Mouse (Mus musculus): ENCODE results near the gene Ccdc125.
"Not testable (repeated sequence)": the region's sequence is repeated elsewhere in the genome, so short reads cannot be mapped to it uniquely, and the experiment has no call there.

GRCm38 (mm10) chr13:100728530-100728929 lies 59.0 kb downstream of the Ccdc125 start:
- not testable (repeated sequence) for TF ChIP-seq CTCF, EP300 (IDR thresholded peaks at IDR 0.05; ENCODE audit: low read depth)

Measured in liver, postnatal 0 days (tissue).